Mouse (Mus musculus) testis, adult 2 months (tissue): Measurements from ENCODE around the gene Notum.

Experiments
- CTCF ChIP-seq: fragments of 200-500 bp; IDR thresholded peaks from 2 replicates; pipeline ENCODE4 v1.5.1; 2012; ENCODE audit warnings: low read depth, mild to moderate bottlenecking, inconsistent platforms, low read length, moderate library complexity; ENCODE audit not compliant: control insufficient read depth, insufficient read depth, insufficient replicate concordance
- POLR2A ChIP-seq: fragments of 200-500 bp; IDR thresholded peaks from 2 replicates; pipeline ENCODE4 v1.6.1; 2012; ENCODE audit warnings: low read depth, mild to moderate bottlenecking, inconsistent platforms, low read length, moderate library complexity; ENCODE audit not compliant: control insufficient read depth

DNA sequence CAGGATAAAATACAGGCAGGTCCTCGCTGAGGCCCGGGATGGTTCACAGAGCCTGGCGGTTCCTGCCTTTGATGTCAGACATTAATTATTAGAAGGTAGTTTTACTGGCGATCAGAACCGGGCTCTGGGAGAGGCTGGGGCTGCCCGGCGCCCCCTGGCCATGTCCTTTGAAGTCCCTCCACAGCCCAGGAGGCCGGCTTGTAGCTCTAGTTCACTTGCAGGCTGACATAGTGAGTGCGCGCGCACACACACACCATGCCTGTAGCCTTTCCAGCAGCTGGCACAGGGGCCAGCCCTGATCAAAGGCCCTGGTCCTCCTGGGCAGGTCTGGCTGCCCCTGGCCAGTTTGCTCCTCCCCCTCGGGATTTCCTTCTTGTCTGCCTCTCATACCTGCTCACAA is 34.7 kb upstream of the Notum start:
- no peak for TF ChIP-seq CTCF
- no peak for TF ChIP-seq POLR2A
